9 mouse cellular contexts compared by ENCODE assay signal in genomic region chr3:57292826-57293225, GRCm38 (mm10). TPM values are rescaled to one million over a fixed set of nuclear protein-coding genes. Genes with fewer than 3 reads are reported as not detected.
DNase-seq lines count a peak whose midpoint lies in the region; TF ChIP-seq lines count a peak whose summit lies in the region.
"Had no signal": no experiment of that assay in that cellular context is flagged by ENCODE, and none has a peak within 500 bp of the region (broad histone marks: within the 10 kb centered on the region; RNA-seq: fewer than 3 reads in every experiment).

No protein-coding gene starts in this region.

- TF ChIP-seq POLR2A in thymus, adult 2 months (IDR thresholded peaks at IDR 0.05; ENCODE audit: control insufficient read depth, extremely low read depth, insufficient read depth, low read length, poor library complexity): no peak

- no peaks in the 10 kb centered on the region for H3K27me3 ChIP-seq in thymus, adult 2 months (ENCODE audit: control insufficient read depth, insufficient read depth, low read length)
- H3K27me3 ChIP-seq: megakaryocyte, embryonic 14.5 days had no signal

- DNase-seq in cerebellum, postnatal 14 days: peak; percentile 4 to 12
- no peak for DNase-seq in cerebellum, postnatal 4 days (ENCODE audit: low spot score in 2 of 2)
- DNase-seq in layer of hippocampus, adult 2 months (ENCODE audit: low spot score in 2 of 2): no peak
- no peak for DNase-seq in layer of hippocampus, adult 8-10 months (ENCODE audit: low spot score in 2 of 2)
- DNase-seq in NIH3T3 (ENCODE audit: low read depth): peak; percentile 84
- DNase-seq in heart, postnatal 36 days: peak; percentile 28 to 33
- no peak for DNase-seq in thymus, adult 2 months
- DNase-seq in spleen, postnatal 10 days (ENCODE audit: low spot score in 2 of 2): no peak

- peak; percentile 43 for TF ChIP-seq CTCF in layer of hippocampus, adult 2 months (conservative IDR thresholded peaks at IDR 0.05)
- TF ChIP-seq CTCF in thymus, adult 2 months (IDR thresholded peaks at IDR 0.05; ENCODE audit: borderline replicate concordance, control insufficient read depth, extremely low read depth, insufficient read depth, low read length, poor library complexity): no peak

- H3K36me3 ChIP-seq in thymus, adult 2 months (ENCODE audit: control insufficient read depth, insufficient read depth, low read length): no peaks in the 10 kb centered on the region

- H3K4me1 ChIP-seq in thymus, adult 2 months (replicated peaks; ENCODE audit: control insufficient read depth, insufficient read depth, low read length): no peaks in the 10 kb centered on the region

- no peak overlapping the region for H3K27ac ChIP-seq in layer of hippocampus, adult 2 months
- H3K27ac ChIP-seq in thymus, adult 2 months (ENCODE audit: control insufficient read depth, insufficient read depth, low read length): no peak overlapping the region

- WGBS in thymus, adult 2 months: 88% methylated on average over 11 of the region's 11 CpGs

- H3K4me3 ChIP-seq in layer of hippocampus, adult 2 months: peak overlapping the region; percentile 44; the same call in 1 of the 2 replicates
- H3K4me3 ChIP-seq in thymus, adult 2 months (ENCODE audit: control insufficient read depth, insufficient read depth, low read length): no peak overlapping the region
- H3K4me3 ChIP-seq: megakaryocyte, embryonic 14.5 days had no signal

- intact Hi-C loops in heart, postnatal 36 days (cut with DNase I): loop anchor here (1.0 kb wide), 1 partner anchor 155 kb away; no protein-coding TSS in a partner anchor

RNA-seq across cellular contexts. Expression of gene Tm4sf1, which starts 9.0 kb away (rescaled TPM):
- 10 to 100 TPM; 11.5 to 19.0 TPM for total RNA-seq in layer of hippocampus, adult 2 months (2021)
- 10 to 100 TPM; 10.2 to 17.6 (median 15.2) TPM for total RNA-seq in layer of hippocampus, adult 8-10 months (2022)
- total RNA-seq in heart, postnatal 36 days (2021): 10 to 100 TPM; 93.9 to 95.5 TPM
- polyA plus RNA-seq in thymus, adult 2 months (2012; rRNA removed): 16.1 and 21.4 TPM in 2 replicates

Comparison
In these comparisons a context has a peak if more than half of its experiments do, and no peak if none do; other contexts are left out.
1. DNase-seq: peak in cerebellum, postnatal 14 days (2 of 2), NIH3T3 (single experiment) and heart, postnatal 36 days (2 of 2); none in cerebellum, postnatal 4 days (0 of 2), layer of hippocampus, adult 2 months (0 of 2), layer of hippocampus, adult 8-10 months (0 of 2), thymus, adult 2 months (single experiment) and spleen, postnatal 10 days (0 of 2).
2. RNA of gene Tm4sf1, which starts 9.0 kb away (total RNA-seq): 93.9 to 95.5 TPM in heart, postnatal 36 days; 11.5 to 19.0 TPM in layer of hippocampus, adult 2 months and 10.2 to 17.6 TPM in layer of hippocampus, adult 8-10 months; every median in the first group is over 4 times any median in the second.